Mouse (Mus musculus) retina, postnatal 1 day (tissue): ENCODE measurements at regions not wholly inside any gene's neighbourhood (a gene's known extent, or its start where the extent isn't known, plus 50 kb on each side); places are given as distances from the start of the nearest gene placed in this dataset.

ENCODE experiments used
- DNase-seq: peaks from one replicate; pipeline ENCODE4 v3.0.0-alpha.2; 2012

DNA sequence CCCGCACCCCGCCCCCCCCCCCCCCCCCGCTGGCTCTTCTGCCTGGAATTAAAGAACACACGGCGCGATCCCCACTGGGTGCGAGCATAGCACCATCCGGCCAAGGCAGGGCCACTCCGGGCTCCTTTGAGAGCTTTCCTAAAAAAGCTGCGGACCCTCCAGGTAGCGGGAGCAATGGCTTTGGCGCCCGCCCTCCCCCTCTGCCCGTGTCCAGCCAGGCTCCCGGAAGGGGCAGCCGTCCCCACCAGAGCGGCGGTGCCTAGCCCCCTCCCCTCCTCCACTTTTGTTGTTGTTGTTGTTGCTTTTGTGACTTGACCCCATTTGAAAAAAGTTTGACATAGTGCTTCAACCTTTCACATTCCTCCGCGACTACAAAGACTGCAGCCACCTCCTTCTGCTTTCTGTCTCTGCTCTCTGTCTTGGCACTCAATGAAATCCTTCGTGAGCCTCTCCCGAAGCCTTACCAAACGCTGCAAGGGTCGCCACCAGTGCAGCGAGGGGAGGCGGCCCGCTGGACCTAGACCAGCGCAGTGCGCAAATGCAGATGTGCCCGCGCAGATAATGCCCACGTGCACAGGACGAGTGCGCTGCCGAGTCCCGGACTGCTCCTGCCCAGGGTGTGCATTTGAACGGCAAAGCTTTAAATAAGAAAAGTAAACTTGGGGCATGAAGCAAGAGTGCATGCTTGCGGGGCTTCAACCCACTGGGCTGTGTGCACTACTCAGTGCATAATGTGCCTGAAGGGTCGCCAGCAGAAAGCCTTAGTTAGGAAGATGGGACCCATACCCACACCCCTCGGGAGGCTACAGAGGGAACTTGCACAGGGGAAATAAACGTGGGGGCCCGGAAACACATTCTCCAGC is 179.0 kb upstream of the Xlr start:
- DNase-seq, result peak; percentile 31

- DNase-seq, result peak; percentile 14
These were observed 178.2 kb upstream of the Xlr start for GRCm38 (mm10) chrX:53975545-53976272.

GRCm38 (mm10) chrX:53974732-53975544 is 177.4 kb upstream of the Xlr start:
- peak; percentile 43 for DNase-seq
